Mouse (Mus musculus) heart, postnatal 0 days (tissue): ENCODE results near the gene Actl6b. TPM values are rescaled to one million over a fixed set of nuclear protein-coding genes. Genes with fewer than 3 reads are reported as not detected.

ENCODE experiments used
- ATAC-seq: fragments of 200-750 bp; cut with Nextera tagmentation; 2 replicates; pipeline ENCODE4 v1.8.0; 2017; ENCODE audit warnings: low read depth, moderate number of reproducible peaks, moderate library complexity; ENCODE audit not compliant: insufficient read depth
- DNase-seq: peaks from one replicate; pipeline ENCODE4 v3.0.0-alpha.2; 2016; ENCODE audit warnings: low spot score
- H3K27ac ChIP-seq: fragments of 300-500 bp; sonication (generic); 2 replicates; pipeline ENCODE4 v1.5.1; 2014; ENCODE audit warnings: low read depth, mild to moderate bottlenecking
- H3K27me3 ChIP-seq: fragments of 300-500 bp; sonication (generic); 2 replicates; pipeline ENCODE4 v1.6.1; 2014; ENCODE audit warnings: low read length, mixed read lengths; ENCODE audit not compliant: control insufficient read depth, insufficient read depth
- H3K36me3 ChIP-seq: fragments of 300-500 bp; sonication (generic); replicated peaks from 2 replicates; pipeline ENCODE4 v1.6.1; 2014; ENCODE audit warnings: low read length, mixed read lengths; ENCODE audit not compliant: control insufficient read depth, insufficient read depth
- H3K4me1 ChIP-seq: fragments of 300-500 bp; sonication (generic); 2 replicates; pipeline ENCODE4 v1.6.1; 2014; ENCODE audit warnings: antibody characterized with exemption; ENCODE audit not compliant: control insufficient read depth, insufficient read depth
- H3K4me2 ChIP-seq: fragments of 300-500 bp; sonication (generic); 2 replicates; pipeline ENCODE4 v1.6.1; 2014; ENCODE audit warnings: low read depth, mild to moderate bottlenecking, low read length, moderate library complexity
- H3K4me3 ChIP-seq: fragments of 300-500 bp; sonication (generic); 2 replicates; pipeline ENCODE4 v1.5.1; 2014; ENCODE audit warnings: low read depth, low read length
- H3K9ac ChIP-seq: fragments of 300-500 bp; sonication (generic); replicated peaks from 2 replicates; pipeline ENCODE4 v1.6.1; 2014; ENCODE audit warnings: low read depth, low read length, mixed read lengths
- H3K9me3 ChIP-seq: fragments of 300-500 bp; sonication (generic); replicated peaks from 2 replicates; pipeline ENCODE4 v1.6.1; 2016; ENCODE audit warnings: low read length; ENCODE audit not compliant: control insufficient read depth
- CTCF ChIP-seq: IDR thresholded peaks from 2 replicates; pipeline ENCODE4 v1.5.1; 2016; ENCODE audit warnings: antibody characterized with exemption, control low read depth, low read depth
- EP300 ChIP-seq: IDR thresholded peaks from 2 replicates; pipeline ENCODE4 v1.6.1; 2016; ENCODE audit warnings: antibody characterized with exemption, low read depth
- WGBS: fragments of 180-500 bp; shearing (Covaris S2); extraction: QIAGEN DNeasy Blood & Tissue Kit; methylation state at CpG from one replicate; pipeline ENCODE4 v1.1.7; 2014; 5-methylcytosine and 5-hydroxymethylcytosine counted together
- polyA plus RNA-seq: library from polyadenylated mRNA; unstranded; fragments of >200 nt; fragmentation: Nextera tagmentation; extraction: Ambion mirVana; gene quantifications from 2 replicates; pipeline ENCODE4 v1.2.1, GENCODE M21; 2015
- total RNA-seq: library from RNA; depleted of rRNA; stranded (reverse); fragments of >200 nt; gene quantifications from 2 replicates; pipeline ENCODE4 v1.2.3, GENCODE M21; 2014; ENCODE audit warnings: low replicate concordance

The Actl6b gene
- total and polyA plus RNA-seq, 2 experiments from 2014 or later: not detected

DNA sequence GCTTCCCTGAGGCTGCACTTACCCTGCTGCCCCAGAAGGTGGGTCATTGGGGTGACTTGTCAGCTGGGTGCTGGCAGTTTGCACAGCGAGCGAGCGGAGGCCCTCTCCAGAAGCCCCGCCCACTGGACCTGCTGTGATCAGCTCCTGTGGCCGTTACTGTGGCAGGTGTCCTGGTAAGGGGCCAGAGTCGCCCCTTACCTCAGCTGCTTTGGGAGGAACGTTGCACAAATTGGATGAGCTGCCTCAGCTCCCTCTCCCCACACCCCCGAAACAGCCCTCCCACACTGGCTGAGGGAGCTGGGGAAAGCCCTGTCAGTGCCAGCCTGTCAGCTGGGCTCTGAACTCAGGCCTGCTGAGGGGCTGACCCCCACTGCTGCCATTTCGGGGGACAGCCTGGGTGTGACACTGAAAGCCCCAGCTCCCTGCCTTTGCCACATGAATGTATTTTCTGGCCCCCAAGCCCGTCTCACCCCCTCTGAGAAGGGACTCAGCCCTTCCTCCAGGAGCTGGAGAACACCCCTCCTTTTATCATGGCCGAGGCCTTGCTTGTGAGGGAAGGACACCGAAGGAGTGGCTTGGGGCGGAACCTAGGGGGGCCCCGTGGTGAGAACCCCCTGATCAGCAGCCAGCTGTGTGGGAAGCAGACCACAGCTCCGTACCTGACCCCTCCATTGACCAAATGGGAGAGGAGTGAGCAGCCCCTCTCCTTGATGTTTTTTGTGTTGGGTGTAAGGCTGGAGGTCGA, 27.0 kb upstream of the Actl6b start:
- Histone ChIP-seq H3K27me3 (no peaks in the 10 kb centered on the region), H3K36me3 (peaks cover 88% of the 10 kb centered on the region), H3K4me2 (no peak overlapping the region), H3K4me3 (no peak overlapping the region), H3K9ac (no peak overlapping the region), H3K9me3 (no peaks in the 10 kb centered on the region), H3K27ac (peak overlapping the region; percentile 15; the same call in 1 of the 2 replicates), H3K4me1 (peaks cover 6% of the 10 kb centered on the region; the same call in 1 of the 2 replicates)
- no peak for DNase-seq
- no peak for TF ChIP-seq CTCF
- 0 out of 2 replicates have a peak, but pooled peaks have one; percentile 21 for TF ChIP-seq EP300
- 45% methylated on average over 16 of the region's 16 CpGs for WGBS
- ATAC-seq: no peak

GRCm38 (mm10) chr5:137527413-137527812, 25.9 kb upstream of the Actl6b start:
- H3K36me3 ChIP-seq: peaks cover 77% of the 10 kb centered on the region
- no peak for DNase-seq

GRCm38 (mm10) chr5:137528247-137528968, 24.9 kb upstream of the Actl6b start:
- Histone ChIP-seq H3K9ac (no peak overlapping the region), H3K27ac (no peak overlapping the region), H3K4me1 (peaks cover 6% of the 10 kb centered on the region; the same call in 1 of the 2 replicates), H3K27me3 (no peaks in the 10 kb centered on the region), H3K4me2 (no peak overlapping the region), H3K4me3 (no peak overlapping the region), H3K9me3 (no peaks in the 10 kb centered on the region), H3K36me3 (peaks cover 67% of the 10 kb centered on the region)
- WGBS: 75% methylated on average over 22 of the region's 22 CpGs
- ATAC-seq (no peak), DNase-seq (no peak)
- no peak for TF ChIP-seq CTCF
- TF ChIP-seq EP300: no peak

More at GRCm38 (mm10) chr5:137527413-137527812, 25.9 kb upstream of the Actl6b start:
- H3K27ac ChIP-seq: no peak overlapping the region
- ATAC-seq: no peak
- H3K4me2 ChIP-seq: no peak overlapping the region
- no peak overlapping the region for H3K4me3 ChIP-seq
- H3K9ac ChIP-seq: no peak overlapping the region
- 65% methylated on average over 1 of the region's 1 CpGs for WGBS
- no peaks in the 10 kb centered on the region for H3K27me3 ChIP-seq
- H3K9me3 ChIP-seq: no peaks in the 10 kb centered on the region
- TF ChIP-seq EP300 (no peak), CTCF (no peak)
- peaks cover 6% of the 10 kb centered on the region; the same call in 1 of the 2 replicates for H3K4me1 ChIP-seq

DNA sequence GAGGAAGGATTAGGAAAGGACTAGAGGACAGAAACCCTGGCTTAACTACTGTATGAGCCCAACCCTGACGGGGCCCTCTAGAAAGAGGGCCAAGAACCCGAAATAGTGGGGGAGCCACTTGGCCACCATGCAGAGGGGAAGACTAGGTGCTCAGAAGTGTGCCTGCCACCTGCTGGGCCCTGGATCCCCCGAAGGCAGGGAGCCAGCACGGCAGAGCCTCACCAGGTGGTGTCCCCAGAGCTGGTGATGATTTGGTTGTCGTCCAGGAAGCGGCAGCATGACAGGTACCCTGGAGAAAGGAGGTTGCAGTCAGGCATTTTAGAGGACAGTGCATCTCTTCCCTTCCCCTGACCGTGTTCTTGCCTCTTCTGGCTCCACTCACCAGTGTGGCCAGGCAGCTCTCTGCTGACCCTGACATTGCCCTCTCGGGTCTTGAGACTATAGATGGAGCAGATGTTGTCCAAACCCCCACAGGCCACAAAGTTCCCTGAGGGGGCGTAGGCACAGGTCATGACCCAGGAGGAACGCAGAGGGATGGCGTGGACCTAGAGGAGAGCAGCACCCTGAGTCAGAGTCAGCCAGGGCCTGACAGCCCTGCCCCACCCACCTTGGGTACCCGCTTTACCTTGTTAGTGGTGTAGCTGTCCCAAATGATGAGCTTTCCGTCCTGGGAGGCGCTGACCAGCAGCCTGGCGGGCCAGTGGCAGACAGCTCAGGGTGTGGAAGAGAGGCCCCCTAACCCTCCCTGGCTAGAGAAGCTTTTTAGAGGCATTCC, 23.9 kb upstream of the Actl6b start:
- peaks cover 6% of the 10 kb centered on the region; the same call in 1 of the 2 replicates for H3K4me1 ChIP-seq
- H3K27me3 ChIP-seq: no peaks in the 10 kb centered on the region
- H3K4me3 ChIP-seq: no peak overlapping the region
- DNase-seq (no peak), ATAC-seq (no peak)
- no peak overlapping the region for H3K27ac ChIP-seq
- H3K36me3 ChIP-seq: peaks cover 57% of the 10 kb centered on the region
- TF ChIP-seq CTCF: no peak
- TF ChIP-seq EP300: no peak
- H3K9ac ChIP-seq: no peak overlapping the region
- H3K4me2 ChIP-seq: no peak overlapping the region
- H3K9me3 ChIP-seq: no peaks in the 10 kb centered on the region
- WGBS: 72% methylated on average over 15 of the region's 15 CpGs

DNA sequence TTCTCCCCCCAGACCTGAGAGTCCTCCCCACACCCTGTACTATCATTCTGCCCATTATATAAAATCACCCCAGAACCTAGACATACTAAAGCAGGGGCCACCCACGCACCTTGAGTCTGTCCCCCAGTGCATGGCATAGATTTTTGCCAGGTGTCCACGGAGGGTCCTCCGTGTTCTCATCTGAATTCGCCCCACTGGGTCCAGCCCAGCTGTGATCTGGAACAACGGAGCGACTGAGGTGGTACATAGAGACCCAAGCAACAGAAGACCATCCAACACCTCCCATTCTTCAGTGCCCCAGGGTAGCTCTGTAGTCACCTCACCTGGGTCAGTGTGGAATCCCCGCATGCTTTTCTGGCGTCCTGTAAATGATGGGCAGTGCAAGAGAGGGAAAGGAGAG, 23.2 kb upstream of the Actl6b start:
- Histone ChIP-seq H3K27ac (peak overlapping the region; percentile 94), H3K36me3 (peaks cover 50% of the 10 kb centered on the region), H3K9me3 (no peaks in the 10 kb centered on the region), H3K9ac (peak overlapping the region; percentile 73), H3K4me1 (peaks cover 6% of the 10 kb centered on the region; the same call in 1 of the 2 replicates), H3K4me2 (peak overlapping the region; percentile 93), H3K27me3 (no peaks in the 10 kb centered on the region), H3K4me3 (peak overlapping the region; percentile 93)
- WGBS: 79% methylated on average over 8 of the region's 8 CpGs
- ATAC-seq (no peak), DNase-seq (no peak)
- no peak for TF ChIP-seq EP300
- no peak for TF ChIP-seq CTCF
